Mouse (Mus musculus): ENCODE results near the gene Trp53i13. TPM values are rescaled to one million over a fixed set of nuclear protein-coding genes. Genes with fewer than 3 reads are reported as not detected.

Gene Trp53i13
- total RNA-seq, 1 experiment = 18.4 TPM

GRCm38 (mm10) chr11:77489591-77490235, 26.1 kb downstream of the Trp53i13 start, which contains the start of gene Ankrd13b:
TSS of gene Ankrd13b (minus strand) at chr11:77489678.
- Histone ChIP-seq H3K9ac (ENCODE audit: insufficient read depth, low read depth, low read length, poor library complexity, severe bottlenecking) (peak within 1 kb of the TSS; percentile 73), H3K9me3 (ENCODE audit: control insufficient read depth, insufficient read depth, low read depth, low read length) (no peaks in the 10 kb centered on the region), H3K4me3 (ENCODE audit: insufficient read depth in 1 of 2, low read depth in 1 of 2, low read length in 2 of 2, poor library complexity in 1 of 2, severe bottlenecking in 1 of 2) (peak within 1 kb of the TSS; percentile 73 to 91), H3K27ac (ENCODE audit: insufficient read depth, low read depth, low read length, poor library complexity, severe bottlenecking) (no peak within 1 kb of the TSS), H3K36me3 (ENCODE audit: control insufficient read depth, insufficient read depth, low read length, poor library complexity, severe bottlenecking) (no peaks in the 10 kb centered on the region), H3K4me1 (ENCODE audit: control insufficient read depth in 2 of 2, insufficient read depth in 2 of 2, low read length in 2 of 2, poor library complexity in 1 of 2) (peaks cover 8 to 19% of the 10 kb centered on the region in 2 experiments)
- no peak for TF ChIP-seq ZNF384 (IDR thresholded peaks at IDR 0.05; ENCODE audit: low read depth, low read length)
- TF ChIP-seq HCFC1 (IDR thresholded peaks at IDR 0.05; ENCODE audit: borderline replicate concordance, insufficient read depth, low read length) = peak; percentile 89
- TF ChIP-seq ZC3H11A (IDR thresholded peaks at IDR 0.05; ENCODE audit: borderline replicate concordance, low read depth, low read length) = no peak
- in situ Hi-C loops (cut with MboI; ENCODE audit: low sequenced_read_pairs in 2 of 2, unreplicated experiment in 2 of 2) = no loop called here
- DNase-seq (ENCODE audit: low read depth, low spot score) = no peak

GRCm38 (mm10) chr11:77488771-77489581, 26.8 kb downstream of the Trp53i13 start:
- peaks cover 3 to 15% of the 10 kb centered on the region in 2 experiments; a peak in 3 of 4 replicates for H3K4me1 ChIP-seq (ENCODE audit: control insufficient read depth in 2 of 2, insufficient read depth in 2 of 2, low read length in 2 of 2, poor library complexity in 1 of 2)
- H3K4me3 ChIP-seq (ENCODE audit: insufficient read depth in 1 of 2, low read depth in 1 of 2, low read length in 2 of 2, poor library complexity in 1 of 2, severe bottlenecking in 1 of 2) = peak overlapping the region; percentile 73 to 91
- H3K9ac ChIP-seq (ENCODE audit: insufficient read depth, low read depth, low read length, poor library complexity, severe bottlenecking) = peak overlapping the region; percentile 73
- H3K9me3 ChIP-seq (ENCODE audit: control insufficient read depth, insufficient read depth, low read depth, low read length) = no peaks in the 10 kb centered on the region
- H3K27ac ChIP-seq (ENCODE audit: insufficient read depth, low read depth, low read length, poor library complexity, severe bottlenecking) = no peak overlapping the region
- no peaks in the 10 kb centered on the region for H3K36me3 ChIP-seq (ENCODE audit: control insufficient read depth, insufficient read depth, low read length, poor library complexity, severe bottlenecking)
- no peak for TF ChIP-seq CHD2 (IDR thresholded peaks at IDR 0.05; ENCODE audit: low read depth, low read length)
- no peak for TF ChIP-seq ZC3H11A (IDR thresholded peaks at IDR 0.05; ENCODE audit: borderline replicate concordance, low read depth, low read length)
- TF ChIP-seq HCFC1 (IDR thresholded peaks at IDR 0.05; ENCODE audit: borderline replicate concordance, insufficient read depth, low read length) = 0 out of 2 replicates have a peak, but pooled peaks have one; percentile 32
- in situ Hi-C loops (cut with MboI; ENCODE audit: low sequenced_read_pairs in 2 of 2, unreplicated experiment in 2 of 2) = no loop called here
- no peak for DNase-seq (ENCODE audit: low read depth, low spot score)

GRCm38 (mm10) chr11:77486798-77487197, 29.0 kb downstream of the Trp53i13 start:
- no peak overlapping the region for H3K4me3 ChIP-seq (ENCODE audit: insufficient read depth in 1 of 2, low read depth in 1 of 2, low read length in 2 of 2, poor library complexity in 1 of 2, severe bottlenecking in 1 of 2)
- peaks cover 0 to 16% of the 10 kb centered on the region in 2 experiments; a peak in 2 of 4 replicates for H3K4me1 ChIP-seq (ENCODE audit: control insufficient read depth in 2 of 2, insufficient read depth in 2 of 2, low read length in 2 of 2, poor library complexity in 1 of 2)
- H3K9me3 ChIP-seq (ENCODE audit: control insufficient read depth, insufficient read depth, low read depth, low read length) = no peaks in the 10 kb centered on the region
- no peak overlapping the region for H3K27ac ChIP-seq (ENCODE audit: insufficient read depth, low read depth, low read length, poor library complexity, severe bottlenecking)
- DNase-seq (ENCODE audit: low read depth, low spot score) = no peak
- H3K9ac ChIP-seq (ENCODE audit: insufficient read depth, low read depth, low read length, poor library complexity, severe bottlenecking) = no peak overlapping the region
- TF ChIP-seq CHD2 (IDR thresholded peaks at IDR 0.05; ENCODE audit: low read depth, low read length) = no peak
- TF ChIP-seq MAFK (IDR thresholded peaks at IDR 0.05; ENCODE audit: insufficient read depth, low read depth, low read length) = no peak
- TF ChIP-seq HCFC1 (IDR thresholded peaks at IDR 0.05; ENCODE audit: borderline replicate concordance, insufficient read depth, low read length) = no peak
- TF ChIP-seq ZC3H11A (IDR thresholded peaks at IDR 0.05; ENCODE audit: borderline replicate concordance, low read depth, low read length) = no peak
- no peak for TF ChIP-seq ZNF384 (IDR thresholded peaks at IDR 0.05; ENCODE audit: low read depth, low read length)
- in situ Hi-C loops (cut with MboI; ENCODE audit: low sequenced_read_pairs in 2 of 2, unreplicated experiment in 2 of 2) = no loop called here
- no peaks in the 10 kb centered on the region for H3K36me3 ChIP-seq (ENCODE audit: control insufficient read depth, insufficient read depth, low read length, poor library complexity, severe bottlenecking)

GRCm38 (mm10) chr11:77485229-77485628, 30.6 kb downstream of the Trp53i13 start:
- Histone ChIP-seq H3K27ac (ENCODE audit: insufficient read depth, low read depth, low read length, poor library complexity, severe bottlenecking) (no peak overlapping the region), H3K9me3 (ENCODE audit: control insufficient read depth, insufficient read depth, low read depth, low read length) (no peaks in the 10 kb centered on the region), H3K36me3 (ENCODE audit: control insufficient read depth, insufficient read depth, low read length, poor library complexity, severe bottlenecking) (no peaks in the 10 kb centered on the region), H3K4me1 (ENCODE audit: control insufficient read depth in 2 of 2, insufficient read depth in 2 of 2, low read length in 2 of 2, poor library complexity in 1 of 2) (peaks cover 0 to 10% of the 10 kb centered on the region in 2 experiments; a peak in 1 of 4 replicates), H3K4me3 (ENCODE audit: insufficient read depth in 1 of 2, low read depth in 1 of 2, low read length in 2 of 2, poor library complexity in 1 of 2, severe bottlenecking in 1 of 2) (no peak overlapping the region), H3K9ac (ENCODE audit: insufficient read depth, low read depth, low read length, poor library complexity, severe bottlenecking) (no peak overlapping the region)
- in situ Hi-C loops (cut with MboI; ENCODE audit: low sequenced_read_pairs in 2 of 2, unreplicated experiment in 2 of 2) = no loop called here
- TF ChIP-seq ZNF384 (IDR thresholded peaks at IDR 0.05; ENCODE audit: low read depth, low read length) = no peak
- TF ChIP-seq MAFK (IDR thresholded peaks at IDR 0.05; ENCODE audit: insufficient read depth, low read depth, low read length) = no peak
- TF ChIP-seq HCFC1 (IDR thresholded peaks at IDR 0.05; ENCODE audit: borderline replicate concordance, insufficient read depth, low read length) = no peak
- no peak for TF ChIP-seq ZC3H11A (IDR thresholded peaks at IDR 0.05; ENCODE audit: borderline replicate concordance, low read depth, low read length)
- TF ChIP-seq CHD2 (IDR thresholded peaks at IDR 0.05; ENCODE audit: low read depth, low read length) = no peak
- DNase-seq (ENCODE audit: low read depth, low spot score) = no peak
